Mouse (Mus musculus) myocyte (in vitro differentiated cells): ENCODE measurements around the gene Gm6657. TPM values are rescaled to one million over a fixed set of nuclear protein-coding genes. Genes with fewer than 3 reads are reported as not detected.

Source experiments
- H3K27me3 ChIP-seq: one replicate; pipeline ENCODE4 v1.6.1; 2011; ENCODE audit not compliant: control insufficient read depth, insufficient read depth, insufficient read length
- H3K36me3 ChIP-seq: one replicate; pipeline ENCODE4 v1.6.1; 2011; ENCODE audit not compliant: control insufficient read depth, insufficient read depth
- H3K4me2 ChIP-seq: one replicate; pipeline ENCODE4 v1.6.1; 2011; ENCODE audit warnings: low read depth, control low read depth
- H3K4me3 ChIP-seq: one replicate; pipeline ENCODE4 v1.5.1; 2011; ENCODE audit warnings: mild to moderate bottlenecking, control low read depth, moderate library complexity
- H3K79me2 ChIP-seq: one replicate; pipeline ENCODE4 v1.6.1; 2011; ENCODE audit not compliant: control insufficient read depth, insufficient read depth
- H3ac ChIP-seq: one replicate; pipeline ENCODE4 v1.6.1; 2011; ENCODE audit not compliant: control insufficient read depth, insufficient read length
- CEBPB ChIP-seq: IDR thresholded peaks from 2 replicates; pipeline ENCODE4 v1.6.1; 2011; ENCODE audit warnings: mild to moderate bottlenecking, moderate library complexity; ENCODE audit not compliant: poor library complexity, insufficient read depth, severe bottlenecking
- E2F4 ChIP-seq: IDR thresholded peaks from one replicate; pipeline ENCODE4 v1.6.1; 2011; ENCODE audit warnings: mild to moderate bottlenecking, control low read depth, moderate library complexity; ENCODE audit not compliant: insufficient read depth
- MAX ChIP-seq: IDR thresholded peaks from one replicate; pipeline ENCODE4 v1.6.1; 2011; ENCODE audit warnings: low read depth, mild to moderate bottlenecking, control low read depth
- MYOD1 ChIP-seq, 3 experiments: IDR thresholded peaks; one replicate each; pipeline ENCODE4 v1.6.1; 2011; ENCODE audit warnings: control low read depth in 2 of 3, low read depth in 2 of 3, mild to moderate bottlenecking in 2 of 3, moderate library complexity in 1 of 3; ENCODE audit not compliant: insufficient read length in 2 of 3, control insufficient read depth in 1 of 3
- MYOG ChIP-seq, 3 experiments: IDR thresholded peaks; one replicate each; pipeline ENCODE4 v1.6.1; 2011; ENCODE audit warnings: control low read depth in 2 of 3, low read depth in 2 of 3, mild to moderate bottlenecking in 2 of 3; ENCODE audit not compliant: insufficient read length in 2 of 3, control insufficient read depth in 1 of 3, insufficient read depth in 1 of 3
- POLR2A ChIP-seq: IDR thresholded peaks from one replicate; pipeline ENCODE4 v1.6.1; 2011; ENCODE audit warnings: low read depth, mild to moderate bottlenecking, control low read depth, moderate library complexity; ENCODE audit not compliant: insufficient read length
- POLR2AphosphoS2 ChIP-seq: IDR thresholded peaks from one replicate; pipeline ENCODE4 v1.6.1; 2011; ENCODE audit warnings: low read depth, control low read depth; ENCODE audit not compliant: insufficient read length
- REST ChIP-seq: IDR thresholded peaks from one replicate; pipeline ENCODE4 v1.6.1; 2011; ENCODE audit warnings: mild to moderate bottlenecking, control low read depth, moderate library complexity; ENCODE audit not compliant: insufficient read depth, insufficient read length
- SRF ChIP-seq: IDR thresholded peaks from one replicate; pipeline ENCODE4 v1.6.1; 2011; ENCODE audit warnings: low read depth; ENCODE audit not compliant: control insufficient read depth, insufficient read length
- TCF12 ChIP-seq: IDR thresholded peaks from one replicate; pipeline ENCODE4 v1.6.1; 2011; ENCODE audit warnings: mild to moderate bottlenecking, control low read depth; ENCODE audit not compliant: poor library complexity, insufficient read depth, severe bottlenecking
- TCF3 ChIP-seq: IDR thresholded peaks from one replicate; pipeline ENCODE4 v1.6.1; 2011; ENCODE audit warnings: low read depth, control low read depth; ENCODE audit not compliant: insufficient read length
- USF1 ChIP-seq: IDR thresholded peaks from one replicate; pipeline ENCODE4 v1.6.1; 2011; ENCODE audit warnings: low read depth, mild to moderate bottlenecking, control low read depth, moderate library complexity
- polyA plus RNA-seq: library from polyadenylated mRNA; unstranded; fragments of >200 nt; fragmentation: generic; extraction: Trizol; gene quantifications from one replicate; pipeline ENCODE4 v1.2.1, GENCODE M21; 2012; ENCODE audit warnings: missing spikeins

Gm6657 gene
- polyA plus RNA-seq, 1 experiment, result not detected

- no peaks in the 10 kb centered on the region for H3K27me3 ChIP-seq
- H3K4me3 ChIP-seq, result no peak overlapping the region
- H3K36me3 ChIP-seq, result no peaks in the 10 kb centered on the region
- TF ChIP-seq SRF, result no peak
- no peaks in the 10 kb centered on the region for H3K79me2 ChIP-seq
- no peak overlapping the region for H3ac ChIP-seq
- H3K4me2 ChIP-seq, result no peak overlapping the region
These were observed 15.8 kb downstream of the Gm6657 start for GRCm38 (mm10) chr12:78209856-78210255.

- Histone ChIP-seq H3ac (no peak overlapping the region), H3K79me2 (no peaks in the 10 kb centered on the region), H3K36me3 (no peaks in the 10 kb centered on the region), H3K27me3 (no peaks in the 10 kb centered on the region), H3K4me3 (no peak overlapping the region), H3K4me2 (no peak overlapping the region)
- no peak for TF ChIP-seq USF1
- no peak for TF ChIP-seq SRF
- no peak for TF ChIP-seq TCF3
- TF ChIP-seq MYOD1 (IDR thresholded peaks at IDR 0.05; ENCODE audit: control insufficient read depth in 1 of 3, insufficient read length in 2 of 3, low read depth in 2 of 3), result no peak
- no peak for TF ChIP-seq POLR2A
- no peak for TF ChIP-seq POLR2AphosphoS2
- TF ChIP-seq REST, result no peak
- no peak for TF ChIP-seq E2F4
These were observed 21.4 kb downstream of the Gm6657 start for GRCm38 (mm10) chr12:78215490-78215889.

- no peaks in the 10 kb centered on the region for H3K36me3 ChIP-seq
- no peak overlapping the region for H3ac ChIP-seq
- H3K27me3 ChIP-seq, result no peaks in the 10 kb centered on the region
- no peak overlapping the region for H3K4me3 ChIP-seq
- no peak for TF ChIP-seq SRF
- H3K79me2 ChIP-seq, result no peaks in the 10 kb centered on the region
- peak overlapping the region; percentile 71 for H3K4me2 ChIP-seq
These were observed 25.3 kb downstream of the Gm6657 start for GRCm38 (mm10) chr12:78219191-78219825.

GRCm38 (mm10) chr12:78225707-78226518 is 31.9 kb downstream of the Gm6657 start, which contains the start of gene Gphn:
TSS of gene Gphn (plus strand) at chr12:78226379.
- no peaks in the 10 kb centered on the region for H3K36me3 ChIP-seq
- H3K4me3 ChIP-seq, result peak within 1 kb of the TSS; percentile 75
- peak within 1 kb of the TSS; percentile 90 for H3ac ChIP-seq
- TF ChIP-seq POLR2AphosphoS2 (peak; percentile 79), TCF3 (no peak), MAX (peak; percentile 89), TCF12 (no peak), CEBPB (no peak), POLR2A (peak; percentile 74), USF1 (peak; percentile 6), SRF (no peak), MYOG (IDR thresholded peaks at IDR 0.05; ENCODE audit: control insufficient read depth in 1 of 3, insufficient read depth in 1 of 3, insufficient read length in 2 of 3, low read depth in 2 of 3) (peak in 2 of 3 experiments; percentile 2 to 17), REST (no peak), MYOD1 (IDR thresholded peaks at IDR 0.05; ENCODE audit: control insufficient read depth in 1 of 3, insufficient read length in 2 of 3, low read depth in 2 of 3) (peak; percentile 17 to 56 (median 54)), E2F4 (no peak)
- H3K27me3 ChIP-seq, result no peaks in the 10 kb centered on the region
- peaks cover 5% of the 10 kb centered on the region for H3K79me2 ChIP-seq
- H3K4me2 ChIP-seq, result peak within 1 kb of the TSS; percentile 95

GRCm38 (mm10) chr12:78226519-78226875 is 32.5 kb downstream of the Gm6657 start:
- TF ChIP-seq REST (no peak), TCF3 (no peak), MYOD1 (IDR thresholded peaks at IDR 0.05; ENCODE audit: control insufficient read depth in 1 of 3, insufficient read length in 2 of 3, low read depth in 2 of 3) (no peak), MAX (no peak), TCF12 (no peak), SRF (no peak), CEBPB (no peak), MYOG (IDR thresholded peaks at IDR 0.05; ENCODE audit: control insufficient read depth in 1 of 3, insufficient read depth in 1 of 3, insufficient read length in 2 of 3, low read depth in 2 of 3) (no peak)
- H3K4me2 ChIP-seq, result peak overlapping the region; percentile 95
- no peaks in the 10 kb centered on the region for H3K27me3 ChIP-seq
- H3K79me2 ChIP-seq, result peaks cover 5% of the 10 kb centered on the region
- peak overlapping the region; percentile 75 for H3K4me3 ChIP-seq
- peak overlapping the region; percentile 90 for H3ac ChIP-seq
- H3K36me3 ChIP-seq, result no peaks in the 10 kb centered on the region
